Mouse (Mus musculus) C2C12 (cell line): ENCODE results near the gene Rcbtb2. TPM values are rescaled to one million over a fixed set of nuclear protein-coding genes. Genes with fewer than 3 reads are reported as not detected.

ENCODE experiments used
- H3K27me3 ChIP-seq: one replicate; pipeline ENCODE4 v1.6.1; 2011; ENCODE audit not compliant: control insufficient read depth, insufficient read depth, insufficient read length
- H3K36me3 ChIP-seq: one replicate; pipeline ENCODE4 v1.6.1; 2011; ENCODE audit not compliant: control insufficient read depth, insufficient read depth
- H3K4me3 ChIP-seq: one replicate; pipeline ENCODE4 v1.5.1; 2011; ENCODE audit warnings: mild to moderate bottlenecking, control low read depth; ENCODE audit not compliant: poor library complexity, insufficient read depth, severe bottlenecking
- H3K79me2 ChIP-seq: one replicate; pipeline ENCODE4 v1.6.1; 2011; ENCODE audit not compliant: control insufficient read depth, insufficient read depth
- H3K79me3 ChIP-seq: one replicate; pipeline ENCODE4 v1.6.1; 2011; ENCODE audit warnings: low read depth, control low read depth
- H3ac ChIP-seq: one replicate; pipeline ENCODE3; 2011; ENCODE audit warnings: low read depth; ENCODE audit not compliant: control insufficient read depth, insufficient read length
- CEBPB ChIP-seq: IDR thresholded peaks from one replicate; pipeline ENCODE4 v1.6.1; 2011; ENCODE audit warnings: low read depth, mild to moderate bottlenecking, control low read depth, moderate library complexity
- CTCF ChIP-seq: IDR thresholded peaks from one replicate; pipeline ENCODE4 v1.5.1; 2011; ENCODE audit not compliant: control insufficient read depth, insufficient read depth, insufficient read length
- FOSL1 ChIP-seq: IDR thresholded peaks from one replicate; pipeline ENCODE4 v1.8.0; 2011; ENCODE audit warnings: mild to moderate bottlenecking, low read length; ENCODE audit not compliant: poor library complexity, insufficient read depth, severe bottlenecking
- MAX ChIP-seq: IDR thresholded peaks from one replicate; pipeline ENCODE4 v1.6.1; 2011; ENCODE audit warnings: mild to moderate bottlenecking, control low read depth
- MYOD1 ChIP-seq: IDR thresholded peaks from one replicate; pipeline ENCODE4 v1.6.1; 2011; ENCODE audit warnings: low read depth; ENCODE audit not compliant: control insufficient read depth, insufficient read length
- MYOG ChIP-seq: IDR thresholded peaks from one replicate; pipeline ENCODE4 v1.6.1; 2011; ENCODE audit not compliant: control insufficient read depth, insufficient read length; ENCODE audit errors: extremely low read depth
- USF1 ChIP-seq: IDR thresholded peaks from one replicate; pipeline ENCODE4 v1.6.1; 2011; ENCODE audit warnings: low read depth, mild to moderate bottlenecking, control low read depth, moderate library complexity
- microRNA-seq: library from miRNA; unstranded; fragments of <30 nt; microRNA quantifications from one replicate; pipeline ENCODE4, GENCODE M21; 2019; ENCODE audit warnings: borderline microRNAs expressed
- polyA plus RNA-seq: library from polyadenylated mRNA; unstranded; fragments of >200 nt; fragmentation: generic; extraction: Trizol; gene quantifications from one replicate; pipeline ENCODE4 v1.2.1, GENCODE M21; 2012; ENCODE audit warnings: missing spikeins

Gene Rcbtb2
- polyA plus RNA-seq, 1 experiment, result 16.1 TPM

- H3K27me3 ChIP-seq, result no peaks in the 10 kb centered on the region
- H3K79me3 ChIP-seq, result no peaks in the 10 kb centered on the region
- H3K79me2 ChIP-seq, result no peaks in the 10 kb centered on the region
- H3K4me3 ChIP-seq, result no peak overlapping the region
- H3ac ChIP-seq, result no peak overlapping the region
- no peak for TF ChIP-seq MAX
- no peak for TF ChIP-seq CTCF
- no peak for TF ChIP-seq MYOG
- TF ChIP-seq CEBPB, result no peak
- TF ChIP-seq MYOD1, result no peak
- TF ChIP-seq USF1, result no peak
- no peak for TF ChIP-seq FOSL1
- H3K36me3 ChIP-seq, result no peaks in the 10 kb centered on the region
Observed at GRCm38 (mm10) chr14:73257348-73257747, 134.5 kb downstream of the Rcbtb2 start.

Small RNAs within 50 kb of the gene (microRNA-seq; reads per million reads assigned to microRNA genes)
- not detected for gene Mir687

Other genes starting within 250 kb of the Rcbtb2 start
- gene Cysltr2, start 73.9 kb upstream of the Rcbtb2 start, polyA plus RNA-seq, result not detected
- gene Lpar6, start 114.9 kb downstream of the Rcbtb2 start, polyA plus RNA-seq, result 1.0 TPM
- 2.7 TPM for gene Rb1, start 202.8 kb downstream of the Rcbtb2 start, polyA plus RNA-seq